Mouse (Mus musculus) liver, adult 2 months (tissue): ENCODE results near the gene Capg.

Experiments
- CTCF ChIP-seq: fragments of 200-500 bp; IDR thresholded peaks from 2 replicates; pipeline ENCODE4 v1.5.1; 2011; ENCODE audit warnings: low read depth, low read length, control low read depth
- POLR2A ChIP-seq: fragments of 200-500 bp; IDR thresholded peaks from 2 replicates; pipeline ENCODE4 v1.6.1; 2011; ENCODE audit warnings: low read length, control low read depth; ENCODE audit not compliant: insufficient read depth; ENCODE audit errors: extremely low read depth

GRCm38 (mm10) chr6:72512386-72513070, 31.7 kb upstream of the Capg start:
- TF ChIP-seq CTCF: no peak
- no peak for TF ChIP-seq POLR2A
